Mouse (Mus musculus) monocyte, adult 2 months (primary cell): ENCODE data around the gene C1qtnf3.

Source experiments
- DNase-seq, 2 experiments: peaks; one replicate each; pipeline ENCODE4 v3.0.0; 2022; ENCODE audit warnings: low spot score in 2 of 2, low read depth in 1 of 2

Gene C1qtnf3

GRCm38 (mm10) chr15:10951951-10952759 lies at the start of gene C1qtnf3:
Gene C1qtnf3, plus strand, starts transcription at chr15:10952332.
- no peak for DNase-seq

DNA sequence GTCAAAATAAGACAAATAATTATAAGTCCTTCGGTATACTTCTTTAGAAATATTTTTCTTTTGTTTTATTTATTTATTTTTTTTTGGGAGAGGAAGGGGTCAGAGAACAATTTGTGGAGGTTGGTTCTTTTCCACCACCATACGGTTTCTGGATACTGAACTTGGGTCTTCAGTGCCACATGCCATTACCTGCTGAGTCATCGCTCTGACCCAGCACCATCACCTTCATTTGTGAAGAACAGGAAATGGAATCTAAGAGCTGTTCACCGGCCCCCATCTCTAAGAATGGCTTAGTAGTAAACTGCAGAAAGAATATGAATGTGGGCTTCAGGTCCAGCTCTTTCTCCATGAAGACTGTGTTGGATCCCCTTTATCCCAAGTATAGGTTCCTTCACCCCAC lies 49.8 kb upstream of the C1qtnf3 start:
- no peak for DNase-seq

- DNase-seq, result no peak
Measured at GRCm38 (mm10) chr15:10916611-10917311, 35.4 kb upstream of the C1qtnf3 start.

- no peak for DNase-seq
Measured at GRCm38 (mm10) chr15:10917312-10917660, 34.8 kb upstream of the C1qtnf3 start.

DNA sequence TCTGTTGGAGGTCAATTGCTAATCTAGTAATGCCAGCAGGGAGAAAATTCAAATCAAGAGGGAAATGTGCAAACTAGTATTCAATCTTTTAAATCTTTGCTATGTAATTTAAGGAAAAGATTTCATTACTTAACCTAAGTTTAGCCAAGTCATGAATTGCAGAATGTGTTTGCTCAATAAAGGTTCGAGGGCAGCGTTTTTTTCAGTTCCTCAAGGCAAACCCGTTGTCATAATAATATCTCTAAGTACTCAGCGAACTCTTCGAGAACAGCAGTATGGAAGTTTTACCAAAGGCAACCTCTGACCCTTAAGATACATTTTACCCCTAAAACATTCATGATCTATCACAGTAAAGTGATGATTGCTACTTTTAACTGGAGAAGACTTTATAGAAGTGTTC lies 31.9 kb upstream of the C1qtnf3 start:
- no peak for DNase-seq

DNA sequence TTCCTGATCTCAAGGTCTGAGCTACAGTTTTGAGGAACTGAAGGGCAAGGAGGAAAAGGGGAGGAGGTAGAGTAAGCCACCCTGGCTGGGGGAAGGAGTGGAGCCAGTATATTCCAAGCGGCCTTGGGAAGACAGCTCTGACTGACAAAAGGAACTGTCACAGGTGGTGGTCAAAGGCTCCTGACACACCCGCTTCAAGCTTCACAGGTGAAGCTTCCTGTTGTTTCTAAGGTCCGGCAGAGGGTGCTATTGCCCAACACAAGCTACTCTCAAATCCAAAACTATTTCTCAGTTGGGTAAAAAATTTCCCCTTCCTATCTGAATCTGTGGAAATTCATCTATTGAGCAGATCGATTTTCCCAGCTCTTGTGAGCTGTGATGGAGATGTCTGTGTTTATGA lies 31.1 kb upstream of the C1qtnf3 start:
- DNase-seq, result no peak

DNA sequence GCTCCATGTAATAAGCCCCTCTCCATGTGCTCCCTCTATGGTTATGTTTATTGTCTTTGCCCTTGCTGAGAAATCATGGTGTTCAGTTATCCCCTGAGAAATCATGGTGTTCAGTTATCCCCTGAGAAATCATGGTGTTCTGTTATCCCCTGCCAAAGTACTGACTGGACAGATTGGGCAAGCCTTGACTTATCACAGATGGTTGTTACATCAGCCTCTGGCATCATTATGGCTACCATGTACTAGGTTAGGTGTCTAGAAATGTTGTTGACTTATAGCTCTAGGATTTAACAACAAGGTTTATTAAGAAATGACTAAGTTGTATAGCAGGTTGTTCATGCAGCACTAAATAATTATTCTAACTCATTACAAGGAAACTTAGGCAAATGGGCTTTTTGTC lies 30.1 kb upstream of the C1qtnf3 start:
- DNase-seq, result no peak

GRCm38 (mm10) chr15:10922570-10922969 lies 29.6 kb upstream of the C1qtnf3 start:
- no peak for DNase-seq

- DNase-seq, result no peak
Measured at GRCm38 (mm10) chr15:10923076-10923995, 28.8 kb upstream of the C1qtnf3 start.

DNA sequence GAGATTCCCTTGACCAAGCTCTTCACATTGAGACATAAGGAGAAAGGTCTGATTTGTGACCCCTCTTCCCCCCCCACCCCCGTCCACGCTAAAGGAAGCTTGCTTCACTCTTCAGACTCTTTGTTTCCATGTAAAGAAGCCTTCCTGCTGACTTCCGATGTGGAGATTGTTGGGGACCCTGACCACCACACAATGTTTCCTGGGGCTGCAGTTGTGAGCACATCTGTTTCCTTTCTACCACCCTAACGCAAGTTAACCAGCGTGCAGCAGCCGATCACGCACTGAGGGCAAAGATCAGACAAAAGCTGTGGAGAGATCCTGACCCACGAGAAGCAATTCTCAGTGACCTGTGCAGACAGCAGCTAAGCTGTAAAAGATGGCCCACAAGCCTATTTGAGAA lies 24.8 kb upstream of the C1qtnf3 start:
- no peak for DNase-seq

DNA sequence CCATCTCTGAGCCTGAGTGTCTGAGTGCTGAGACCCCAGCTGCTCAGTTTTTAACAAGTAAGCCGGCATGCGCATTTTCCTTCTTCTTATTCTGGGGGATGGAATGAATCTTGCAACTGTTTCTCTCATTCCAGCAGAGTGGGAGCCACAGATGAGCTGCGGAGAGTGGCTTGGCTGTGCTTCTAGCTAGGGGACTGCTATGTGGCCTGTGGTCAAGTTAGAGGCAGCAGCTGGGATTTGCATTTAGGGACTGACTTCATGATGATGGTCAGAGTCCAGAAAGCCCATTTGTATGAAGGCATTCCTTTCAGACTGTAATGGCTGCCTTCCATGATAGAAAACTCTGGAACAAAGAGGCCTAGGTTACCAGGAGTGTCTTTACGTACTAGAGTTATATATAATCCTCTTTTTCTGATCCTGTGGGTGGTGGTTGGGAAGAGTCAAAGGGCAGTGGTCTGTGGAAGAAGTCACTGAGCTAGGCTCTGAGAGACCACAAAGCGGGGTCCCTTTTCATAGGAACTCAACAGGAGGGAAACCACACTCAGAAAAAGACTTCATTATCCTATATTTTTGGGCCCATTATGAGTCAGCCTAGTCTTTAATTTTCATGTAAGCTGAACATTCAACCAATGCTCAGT lies 23.4 kb upstream of the C1qtnf3 start:
- DNase-seq, result no peak

DNA sequence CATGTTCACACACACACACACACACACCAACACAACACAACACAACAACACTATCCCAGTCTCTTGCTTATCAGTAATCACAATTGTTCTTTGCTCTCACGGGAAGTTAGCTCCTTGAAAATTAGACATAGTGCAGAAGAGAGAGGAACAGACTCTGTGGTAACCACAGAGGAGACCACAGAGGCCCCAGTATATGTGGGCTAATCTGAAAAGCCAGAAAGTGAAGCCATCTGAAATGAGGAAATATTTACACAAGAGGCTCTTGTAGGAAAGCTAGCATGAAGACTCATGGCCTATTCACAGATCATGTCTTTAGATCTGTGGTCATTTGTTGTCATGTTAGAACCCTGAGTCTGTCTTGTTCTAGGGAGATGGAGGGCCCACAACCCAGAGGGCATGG lies 18.2 kb upstream of the C1qtnf3 start:
- DNase-seq, result no peak

DNA sequence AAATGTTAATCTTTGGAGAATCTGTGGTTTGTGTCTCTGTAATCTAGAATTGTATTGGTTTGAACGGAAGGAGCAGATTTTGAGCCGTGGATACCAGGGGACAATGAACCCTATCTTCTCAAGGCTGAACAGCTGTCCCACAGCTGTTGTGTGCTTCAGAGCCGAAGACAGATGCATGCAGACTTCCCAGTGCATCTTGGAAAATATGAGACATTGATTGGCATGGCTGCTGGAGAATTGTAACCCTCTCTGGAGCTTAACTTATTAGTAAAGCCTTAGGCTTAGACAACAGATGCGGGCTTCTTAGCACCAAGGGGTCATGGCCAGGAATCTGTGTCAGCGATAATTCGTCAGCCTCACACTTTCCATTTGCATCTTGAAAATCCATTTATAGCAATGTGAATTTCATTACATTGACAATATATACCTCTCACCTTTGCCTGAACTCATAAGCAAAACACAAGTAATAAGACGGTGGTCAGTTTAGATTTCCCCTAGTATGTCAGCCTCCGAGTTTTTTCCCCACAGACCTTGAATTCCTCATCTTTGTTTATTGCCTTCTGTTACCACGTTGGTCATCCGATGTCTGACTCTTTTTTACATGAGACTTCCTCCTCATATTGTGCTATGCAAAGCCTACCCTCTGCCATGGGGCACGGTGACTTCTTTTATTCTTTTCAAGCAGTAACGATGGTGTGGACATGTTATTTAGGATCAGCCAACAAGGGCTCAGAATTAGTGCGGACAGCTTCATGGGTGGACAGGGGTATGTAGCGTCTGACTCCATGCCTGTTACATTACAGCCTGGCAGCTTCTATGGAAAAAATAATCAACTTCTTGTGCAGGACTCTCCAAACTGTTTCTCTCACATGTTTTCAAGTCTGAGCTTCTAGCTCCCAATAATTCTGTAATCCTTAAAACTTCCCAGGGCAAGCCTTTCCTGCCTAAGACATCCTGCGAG lies 11.7 kb upstream of the C1qtnf3 start:
- DNase-seq, result no peak

DNA sequence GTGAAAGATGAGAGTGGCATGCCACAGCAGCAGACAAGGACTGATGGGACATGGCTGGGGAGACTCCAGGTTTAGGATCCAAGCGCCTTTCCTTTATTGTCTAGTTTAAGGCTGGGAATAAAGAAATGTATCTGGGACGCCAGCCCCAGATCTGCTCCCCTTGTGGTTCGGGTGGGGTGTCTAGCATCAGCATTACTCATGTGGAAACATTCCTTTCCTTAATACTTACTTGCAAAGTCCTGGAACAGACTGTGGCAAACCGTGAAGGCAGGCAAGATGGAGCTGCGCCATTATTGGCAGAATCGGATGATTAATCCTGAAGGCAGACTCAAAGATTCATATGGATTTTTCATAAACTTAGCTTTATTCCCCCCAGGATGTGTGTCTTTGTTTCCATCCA lies 10.2 kb upstream of the C1qtnf3 start:
- DNase-seq, result no peak

GRCm38 (mm10) chr15:10947852-10948251 lies 4.3 kb upstream of the C1qtnf3 start:
- no peak for DNase-seq

DNA sequence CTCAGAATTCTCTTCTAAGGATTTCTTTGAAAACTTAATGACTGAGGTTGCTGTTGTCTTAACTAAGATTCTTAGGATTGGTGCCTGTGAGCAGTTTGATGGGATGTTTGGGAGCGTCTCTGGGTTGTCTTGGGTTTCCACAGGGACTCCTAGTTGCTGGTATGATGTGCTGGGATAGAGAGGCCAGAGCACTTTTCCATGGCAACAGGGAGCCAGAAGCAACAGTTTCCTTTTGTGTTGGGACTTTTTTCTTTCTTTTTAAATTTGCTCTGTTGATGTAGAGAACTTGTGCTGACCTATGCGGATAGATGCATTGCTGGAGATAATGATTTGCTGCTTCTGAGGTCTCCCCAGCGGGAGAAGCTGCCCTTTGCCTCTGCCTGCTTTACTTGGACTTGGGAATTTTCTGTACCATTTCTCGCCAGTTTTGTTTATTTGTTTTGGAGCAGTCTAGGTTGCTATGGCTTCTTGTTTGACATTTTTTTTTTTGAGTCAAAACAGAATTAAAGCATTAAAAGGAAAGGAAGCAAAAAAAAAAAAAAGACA lies 701 bp downstream of the C1qtnf3 start:
- no peak for DNase-seq

- DNase-seq, result no peak
Measured at GRCm38 (mm10) chr15:10953465-10953864, 1.3 kb downstream of the C1qtnf3 start.

DNA sequence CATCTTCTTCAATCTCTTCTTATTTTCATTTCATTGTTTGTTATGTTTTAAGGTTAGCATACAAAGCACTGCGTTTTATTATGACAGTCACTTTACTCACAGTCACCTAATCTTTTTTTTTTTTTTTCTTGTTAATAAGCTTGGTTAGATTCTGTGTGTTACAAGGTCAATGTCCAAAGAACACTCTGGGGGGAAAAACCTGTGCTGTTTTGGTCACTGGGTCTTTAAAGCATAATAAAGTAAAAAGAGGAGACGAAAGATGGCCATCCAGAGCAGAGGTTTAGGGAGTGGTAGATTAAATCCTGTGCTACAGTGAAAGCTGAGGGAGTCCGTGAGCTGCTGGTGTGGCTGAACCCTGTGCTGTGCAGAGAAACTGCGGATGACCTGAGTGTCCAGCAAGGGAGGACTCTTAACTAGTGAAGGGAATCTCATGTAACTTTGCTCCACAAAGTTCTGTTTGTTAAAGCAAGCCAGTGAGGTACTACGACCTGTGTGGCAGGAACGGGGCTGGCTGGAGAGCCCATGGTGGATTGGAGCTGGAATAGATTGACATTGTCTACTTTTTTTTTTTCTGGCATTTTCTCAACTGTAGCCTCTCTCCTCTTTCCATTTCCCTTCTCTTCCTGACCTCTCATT lies 2.4 kb downstream of the C1qtnf3 start:
- DNase-seq, result no peak

DNA sequence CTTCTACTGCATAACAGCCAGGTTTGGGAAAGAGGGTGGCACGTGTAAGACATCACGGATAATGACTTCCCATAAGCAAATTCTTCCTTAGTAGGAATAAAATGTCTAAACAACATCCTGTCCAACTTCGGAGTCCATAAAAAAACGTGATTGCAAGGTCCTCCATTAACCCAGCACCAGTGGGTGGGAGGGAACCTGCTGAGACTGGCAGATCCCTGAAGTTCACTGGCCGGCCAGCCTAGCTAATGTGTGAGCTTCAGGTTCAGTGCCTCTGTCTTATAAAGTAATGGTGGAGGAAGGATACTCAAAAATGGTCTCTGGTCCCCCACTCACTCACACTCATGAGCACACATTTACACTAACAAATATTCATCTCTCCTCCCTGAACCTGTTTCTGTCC lies 3.0 kb downstream of the C1qtnf3 start:
- DNase-seq, result no peak
